Mouse (Mus musculus): ENCODE data around the gene Snph. TPM values are rescaled to one million over a fixed set of nuclear protein-coding genes. Genes with fewer than 3 reads are reported as not detected.
"Not testable (repeated sequence)": the region's sequence is repeated elsewhere in the genome, so short reads cannot be mapped to it uniquely, and the experiment has no call there.

The Snph gene
- total RNA-seq (2021), result 1 to 10 TPM; 6.4 to 8.2 TPM
- long read RNA-seq, experiment 1, full-length matches to known transcripts, result 1 of 5 reads
- long read RNA-seq, experiment 1, partial matches to known transcripts, result 0 of 5 reads
- long read RNA-seq, experiment 1, other reads (novel, unspliced or antisense), result 4 of 5 reads
- long read RNA-seq, experiment 2, full-length matches to known transcripts, result 6 of 14 reads
- long read RNA-seq, experiment 2, partial matches to known transcripts, result 3 of 14 reads
- long read RNA-seq, experiment 2, other reads (novel, unspliced or antisense), result 5 of 14 reads

DNA sequence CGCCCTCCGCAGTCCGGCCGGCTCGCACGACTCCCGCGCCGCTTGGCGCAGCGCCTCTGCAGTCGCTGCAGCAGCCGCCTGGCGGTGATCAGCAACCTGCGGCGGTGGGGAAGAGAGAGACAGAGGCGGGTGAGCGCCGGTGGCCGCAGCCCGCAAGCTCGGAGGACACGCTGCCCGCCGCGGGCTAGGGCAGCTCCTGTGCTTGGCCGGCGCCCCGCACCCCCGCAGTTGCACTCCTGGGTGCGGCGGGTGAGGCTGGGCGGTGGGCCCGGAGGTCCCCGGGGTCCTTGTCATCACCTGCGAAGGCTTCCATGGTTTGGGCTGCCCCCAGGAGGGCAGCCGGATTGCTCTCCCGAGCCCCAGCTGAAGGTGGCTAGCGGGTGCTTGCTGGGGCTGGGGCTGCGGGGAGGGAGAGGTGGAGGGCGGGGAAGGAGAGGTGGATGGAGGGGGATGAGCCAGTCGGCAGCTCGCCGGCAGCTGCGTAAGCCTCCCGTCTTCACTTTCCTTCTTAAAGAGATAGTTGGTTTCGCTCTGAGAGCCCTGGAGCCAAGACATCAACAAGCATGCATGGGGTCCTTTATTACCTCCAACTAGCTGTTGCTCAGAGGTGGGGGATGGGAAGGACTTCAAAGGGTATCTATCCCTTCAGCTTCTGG is at the start of gene Snph:
Gene Snph (minus strand): TSS at position 435 of the 656 bp plus-strand sequence.
- DNase-seq, result peak; percentile 54

- no peak for DNase-seq
Observed at GRCm38 (mm10) chr2:151676234-151676633, 43.8 kb upstream of the Snph start.

GRCm38 (mm10) chr2:151670968-151671329 is 38.6 kb upstream of the Snph start:
- DNase-seq, result no peak

- DNase-seq, result no peak
Observed at GRCm38 (mm10) chr2:151670026-151670967, 37.9 kb upstream of the Snph start.

GRCm38 (mm10) chr2:151668433-151668832 is 36.0 kb upstream of the Snph start, which contains the start of gene Rad21l:
Rad21l (minus strand) TSS chr2:151668533.
- DNase-seq, result no peak

DNA sequence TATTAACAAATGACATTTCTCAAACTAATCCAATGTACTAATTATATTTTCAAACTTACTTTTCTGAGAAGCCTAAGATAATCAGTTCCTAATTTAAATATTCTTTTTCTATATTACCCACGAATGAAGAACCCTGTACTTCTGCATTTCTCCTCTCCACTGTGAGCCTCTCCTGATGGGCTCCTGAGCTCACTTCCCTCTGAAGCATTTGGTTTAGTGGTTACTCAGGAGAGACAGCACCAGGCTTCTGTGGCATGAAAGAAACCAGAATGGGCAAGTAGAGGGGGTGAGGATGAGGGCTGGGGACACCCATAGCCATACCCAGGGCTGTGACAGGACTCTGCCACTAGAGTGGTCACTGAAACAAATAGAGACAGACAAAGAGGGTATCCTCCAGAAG is 19.7 kb upstream of the Snph start:
- DNase-seq, result no peak

DNA sequence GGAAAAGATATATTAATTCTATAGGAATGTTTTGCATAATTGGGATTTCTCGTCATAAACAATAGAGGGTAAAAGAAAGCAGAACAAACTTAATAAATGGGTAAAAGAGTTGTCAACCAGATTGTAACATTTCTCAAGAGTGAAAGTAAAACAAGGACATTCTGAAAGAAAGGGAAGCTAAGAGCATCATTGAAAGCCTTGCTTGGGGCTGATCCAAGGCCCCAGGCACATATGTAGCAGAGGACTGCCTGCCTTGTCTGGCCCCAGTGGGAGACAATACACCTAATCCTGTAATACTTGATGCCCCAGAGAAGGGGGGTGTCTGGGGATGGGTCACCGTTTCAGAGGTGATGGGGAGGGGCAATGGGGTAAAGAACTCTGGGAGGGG is 3.6 kb upstream of the Snph start:
- DNase-seq, result no peak

DNA sequence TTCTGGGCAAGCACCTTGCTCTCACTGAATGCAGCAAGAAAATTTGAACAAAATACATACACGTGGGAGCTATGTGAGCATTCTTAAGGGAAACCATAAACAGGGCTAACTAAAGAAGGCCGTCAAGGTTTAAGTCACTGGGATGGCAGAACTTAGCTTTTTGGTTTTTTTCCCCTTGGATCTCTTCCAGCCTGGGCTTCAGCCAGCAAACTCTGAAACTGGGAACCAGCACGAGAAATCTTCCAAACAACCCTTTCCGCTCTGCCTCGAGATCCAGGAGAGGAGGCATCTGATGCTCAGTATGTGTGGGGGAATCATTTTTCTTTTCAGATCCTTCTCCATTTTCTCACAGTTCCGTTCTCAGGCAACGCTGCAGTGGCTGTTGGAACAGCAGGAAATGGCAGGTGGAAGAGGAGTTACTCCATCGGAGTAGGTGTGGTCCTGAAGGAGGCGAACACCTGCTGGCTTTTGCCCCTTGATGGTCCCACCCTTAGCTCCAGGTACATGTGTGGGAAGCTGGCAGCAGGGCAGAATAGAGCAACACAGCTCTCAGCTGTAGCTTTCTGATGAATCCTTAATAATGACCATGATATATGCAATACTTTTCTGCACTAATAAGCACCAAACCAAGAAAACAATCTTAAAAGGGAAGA is 3.1 kb upstream of the Snph start:
- DNase-seq, result no peak

- no peak for DNase-seq
Observed at GRCm38 (mm10) chr2:151634903-151635302, 2.5 kb upstream of the Snph start.

- DNase-seq, result no peak
Observed at GRCm38 (mm10) chr2:151632982-151633381, 589 bp upstream of the Snph start.

DNA sequence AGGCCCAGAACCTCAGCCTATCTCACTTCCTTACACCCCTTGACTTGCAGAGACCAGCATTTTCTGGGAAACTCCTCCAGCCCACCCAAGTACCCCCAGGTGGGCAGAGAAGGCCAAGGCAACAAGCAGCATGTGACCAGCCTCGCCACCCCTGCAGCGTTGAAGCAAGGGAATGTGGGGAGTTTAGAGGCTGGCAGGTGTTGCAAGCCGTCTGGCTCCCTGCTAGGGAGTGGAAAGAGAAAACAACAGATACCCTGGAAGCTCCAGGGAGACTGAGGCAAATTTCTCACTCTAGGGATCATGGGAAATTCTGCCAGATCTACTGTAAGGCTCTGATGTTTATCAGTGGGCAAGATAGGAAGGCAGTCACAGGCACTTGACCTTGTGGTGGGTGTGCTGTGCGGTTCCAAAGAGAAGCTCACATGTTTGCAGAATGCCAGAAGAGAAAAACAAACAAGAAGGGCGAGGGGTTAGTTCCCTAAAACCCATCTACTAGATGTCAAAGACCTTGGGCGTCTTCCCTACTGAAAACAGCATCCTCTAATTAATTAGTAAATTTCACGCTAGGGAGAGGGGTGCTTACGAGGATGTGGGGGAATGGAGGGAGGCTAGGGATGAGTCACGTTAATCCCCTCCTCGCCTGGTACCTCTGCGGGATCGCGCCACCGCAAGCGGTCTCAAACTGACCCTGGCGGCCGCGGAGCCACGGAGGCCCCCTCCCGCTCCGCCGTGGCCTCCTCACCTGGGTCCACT is 811 bp downstream of the Snph start:
- no peak for DNase-seq

- no peak for DNase-seq
Observed at GRCm38 (mm10) chr2:151629310-151629709, 3.1 kb downstream of the Snph start.

- no peak for DNase-seq
Observed at GRCm38 (mm10) chr2:151628011-151628410, 4.4 kb downstream of the Snph start.

DNA sequence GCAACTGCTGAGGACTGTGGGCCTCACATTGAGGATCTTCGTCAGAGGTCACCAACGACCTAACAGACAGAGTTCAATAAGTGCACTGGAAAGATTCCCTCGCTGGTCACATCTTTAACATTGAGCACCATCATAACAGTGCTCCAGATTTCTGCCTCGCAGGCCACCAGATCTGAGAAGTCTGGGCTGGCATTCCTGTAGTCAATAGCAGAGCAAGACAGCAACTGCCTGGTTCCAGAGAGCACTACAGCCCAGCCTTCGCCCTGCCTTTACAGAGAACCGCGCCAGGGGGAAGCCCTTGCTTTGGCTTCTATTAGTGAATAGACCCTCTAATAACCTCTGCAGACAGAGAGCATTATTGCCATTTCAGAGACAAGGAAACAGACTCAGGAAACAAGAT is 6.1 kb downstream of the Snph start:
- DNase-seq, result no peak

GRCm38 (mm10) chr2:151623776-151624175 is 8.6 kb downstream of the Snph start:
- DNase-seq, result no peak

- no peak for DNase-seq
Observed at GRCm38 (mm10) chr2:151616551-151617329, 15.7 kb downstream of the Snph start.

- DNase-seq, result not testable (repeated sequence)
Observed at GRCm38 (mm10) chr2:151615779-151616178, 16.6 kb downstream of the Snph start.

DNA sequence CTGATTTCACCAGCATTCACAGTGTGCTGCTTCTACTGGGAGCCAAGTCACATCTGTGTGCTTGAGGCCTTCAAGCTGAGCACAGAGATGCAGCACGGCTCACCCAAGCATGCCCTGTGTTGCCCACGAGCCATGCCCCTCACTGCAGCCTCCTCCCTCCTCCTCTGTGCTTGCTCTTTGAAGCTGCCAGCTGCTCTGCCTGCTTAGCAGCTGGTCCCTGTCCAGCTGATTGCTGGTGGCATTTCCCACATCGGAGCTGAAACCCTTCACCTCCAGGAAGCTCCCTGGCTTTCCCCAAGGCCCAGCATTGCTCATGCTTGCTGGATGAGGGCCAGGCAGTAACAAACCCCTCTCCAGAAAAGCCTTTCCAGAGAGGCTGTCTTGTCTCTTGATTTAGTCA is 22.4 kb downstream of the Snph start:
- no peak for DNase-seq

DNA sequence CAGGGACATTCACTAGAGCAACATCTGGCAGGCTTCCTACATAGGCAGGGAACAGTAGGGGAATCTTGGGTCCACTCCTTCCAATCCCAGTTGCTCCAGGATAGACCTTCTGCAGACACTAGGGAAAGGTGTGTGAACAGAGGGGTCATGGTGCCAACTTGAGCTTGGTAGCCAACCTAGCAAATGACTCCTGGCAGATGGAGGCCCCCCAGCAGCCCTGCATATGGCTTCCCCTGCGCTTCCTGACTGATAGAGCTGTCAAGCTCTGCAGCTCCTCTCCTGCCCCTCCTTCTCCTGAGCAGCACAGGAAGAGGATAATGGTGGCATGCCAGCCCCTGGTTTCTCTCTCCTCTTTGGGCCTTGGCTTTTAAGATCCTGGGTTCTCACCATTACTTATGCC is 24.0 kb downstream of the Snph start:
- no peak for DNase-seq

DNA sequence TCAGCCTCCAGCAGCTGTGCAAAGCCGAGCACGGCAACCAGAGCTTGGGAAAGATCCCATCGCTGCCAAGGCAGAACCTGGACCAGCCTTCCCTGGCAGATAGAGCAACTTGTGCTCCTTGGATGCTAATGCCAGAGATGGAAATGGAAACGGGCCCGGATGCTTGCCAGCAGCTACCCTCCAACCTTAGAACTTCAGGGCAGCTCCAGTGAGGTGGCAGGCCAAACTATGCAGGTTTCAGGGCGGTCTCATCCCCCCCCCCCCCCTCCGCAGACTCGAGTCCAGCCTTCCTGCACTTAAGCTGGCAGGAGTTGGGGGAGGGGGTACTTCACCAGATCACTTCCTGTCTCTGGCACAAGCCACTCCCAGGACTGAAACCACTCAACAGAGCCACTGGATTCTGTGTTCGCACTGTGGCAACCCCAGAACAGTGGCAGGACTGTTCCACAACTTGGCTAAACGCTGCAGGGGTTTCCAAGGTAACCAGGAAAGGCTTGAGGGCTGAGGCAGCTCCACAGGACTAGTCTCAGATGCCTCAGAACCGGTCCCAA is 26.9 kb downstream of the Snph start:
- DNase-seq, result peak; percentile 56

- DNase-seq, result peak; percentile 23
Observed at GRCm38 (mm10) chr2:151603630-151604029, 28.8 kb downstream of the Snph start.

All from gastrocnemius, postnatal 10 days (tissue).